Mouse (Mus musculus) granulocyte monocyte progenitor cell, adult 5-6 weeks (primary cell): Measurements from ENCODE around the gene Nmnat3. TPM values are rescaled to one million over a fixed set of nuclear protein-coding genes. Genes with fewer than 3 reads are reported as not detected.

Experiments used
- ATAC-seq: replicated peaks from 2 replicates; pipeline ENCODE4 v1.8.0; 2016; ENCODE audit warnings: mild to moderate bottlenecking, moderate TSS enrichment, inconsistent platforms; ENCODE audit not compliant: poor library complexity, severe bottlenecking
- total RNA-seq, 2 experiments: library from RNA; stranded (forward) in 1 of 2; stranded (reverse) in 1 of 2; fragments of 200-712, 200-1000 nt in 1 of 2; fragments of >200 nt in 1 of 2; fragmentation: Nextera tagmentation in 1 of 2; gene quantifications; 2 replicates each; pipeline ENCODE4 v1.2.3; 2014 to 2017

Nmnat3 gene
- total RNA-seq, 2 experiments from 2014 or later = 18.2 to 25.1 TPM

- ATAC-seq = no peak
These were observed 19.8 kb downstream of the Nmnat3 start for GRCm38 (mm10) chr9:98307011-98307410.

GRCm38 (mm10) chr9:98311316-98311965 lies 24.2 kb downstream of the Nmnat3 start:
- ATAC-seq = no peak

DNA sequence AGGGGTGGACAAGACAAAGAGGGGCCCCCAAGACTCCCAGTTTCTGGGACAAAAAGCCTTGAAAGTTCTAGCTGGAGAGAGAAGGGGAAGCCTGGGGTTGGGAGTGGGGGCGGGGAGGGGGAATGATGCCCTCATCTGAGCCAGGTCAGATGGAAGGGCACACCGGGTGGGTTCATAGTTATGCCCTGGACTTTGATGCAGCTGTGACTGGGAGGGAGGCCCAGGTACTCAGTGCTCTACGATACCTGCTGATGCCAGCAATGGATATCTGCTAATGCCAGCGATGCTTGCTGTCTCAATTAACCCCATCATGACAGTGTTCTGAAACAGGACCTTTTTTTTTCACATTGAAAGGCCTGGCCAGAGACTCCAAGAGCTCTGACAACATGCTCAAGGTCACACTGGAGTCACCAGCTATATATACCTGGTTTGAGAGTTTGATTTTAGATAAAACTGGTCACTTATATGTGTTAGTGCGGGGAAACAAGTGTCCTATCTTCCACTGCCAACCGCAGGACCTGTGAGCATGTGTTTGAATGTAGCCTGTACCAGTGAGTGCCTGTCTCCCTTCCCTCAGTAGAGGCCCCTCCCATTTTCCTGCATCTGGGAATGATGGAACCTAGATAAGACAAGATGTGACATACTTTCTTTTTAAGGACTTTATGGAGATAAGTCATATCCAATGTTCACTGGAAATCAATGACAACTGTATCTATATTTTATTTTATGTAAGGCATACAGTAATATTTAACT lies 25.6 kb downstream of the Nmnat3 start:
- ATAC-seq = no peak

DNA sequence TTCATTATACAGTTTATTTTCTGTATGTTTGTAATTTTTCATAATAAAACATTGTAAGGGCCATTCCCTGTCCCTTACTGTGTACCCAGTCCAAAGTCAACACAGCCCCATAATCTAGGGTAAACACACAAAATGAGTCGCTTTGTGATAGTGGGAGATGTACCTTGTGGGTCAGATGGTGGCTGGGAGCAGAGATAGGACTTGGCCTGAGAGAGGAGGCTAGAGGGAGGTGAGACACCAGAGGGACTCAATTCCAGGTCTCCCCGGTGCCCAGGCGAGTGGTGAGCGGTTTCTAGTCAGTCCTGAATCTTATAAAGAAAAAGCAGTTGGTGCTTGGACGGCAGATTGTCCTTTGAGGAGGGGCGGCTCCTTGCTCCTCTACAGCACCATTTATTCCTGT lies 26.4 kb downstream of the Nmnat3 start:
- no peak for ATAC-seq

DNA sequence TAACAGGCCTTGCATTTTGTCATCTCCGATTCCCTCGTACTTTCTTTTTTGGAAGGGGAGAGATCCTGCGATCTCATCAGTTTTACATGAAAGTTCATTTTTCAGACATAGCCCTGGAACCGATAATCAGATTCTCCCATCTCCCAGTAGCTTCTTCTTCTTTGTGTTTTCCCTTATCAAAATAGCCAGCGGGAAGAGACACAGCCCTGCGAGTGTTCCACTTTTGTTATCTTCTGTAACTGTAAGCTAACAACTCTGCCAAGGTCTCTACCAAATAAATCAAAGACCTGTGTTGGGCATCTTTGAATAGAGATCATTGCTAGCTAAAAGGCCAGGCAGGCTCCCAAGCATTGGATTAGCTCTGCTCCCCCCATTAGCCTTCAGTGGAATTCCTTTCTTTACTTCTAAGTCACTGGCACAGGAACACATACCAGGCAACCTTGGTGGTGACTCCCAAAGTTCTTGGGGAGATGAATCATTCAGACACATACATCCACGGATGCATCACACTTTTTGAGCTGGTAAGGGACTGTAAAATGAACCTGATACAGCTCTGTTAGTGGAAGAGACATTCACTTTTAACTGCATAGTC lies 26.9 kb downstream of the Nmnat3 start:
- no peak for ATAC-seq

DNA sequence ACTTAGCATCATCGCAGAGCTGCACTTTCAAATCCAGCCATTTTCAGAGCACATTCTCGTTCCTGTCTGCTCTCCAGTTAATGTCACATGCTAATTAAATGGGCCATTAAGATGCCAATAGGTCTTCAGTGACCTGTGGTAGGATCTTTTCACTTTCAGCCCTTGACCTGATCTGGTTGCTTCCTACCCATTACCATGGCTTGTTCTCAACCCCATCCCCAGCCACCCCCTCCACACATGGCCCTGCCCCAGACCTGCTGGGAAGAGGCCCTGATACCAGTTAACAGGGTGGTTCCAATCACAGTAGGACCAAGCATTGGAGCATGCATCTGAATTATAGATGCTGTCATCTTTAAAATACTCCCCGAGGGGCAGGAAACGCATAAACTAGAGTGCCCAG lies 30.7 kb downstream of the Nmnat3 start:
- no peak for ATAC-seq

GRCm38 (mm10) chr9:98318875-98319274 lies 31.6 kb downstream of the Nmnat3 start:
- no peak for ATAC-seq

GRCm38 (mm10) chr9:98320785-98321184 lies 33.5 kb downstream of the Nmnat3 start:
- no peak for ATAC-seq

GRCm38 (mm10) chr9:98326088-98326487 lies 38.9 kb downstream of the Nmnat3 start:
- ATAC-seq = no peak

- ATAC-seq = no peak
These were observed 41.4 kb downstream of the Nmnat3 start for GRCm38 (mm10) chr9:98328415-98329176.

DNA sequence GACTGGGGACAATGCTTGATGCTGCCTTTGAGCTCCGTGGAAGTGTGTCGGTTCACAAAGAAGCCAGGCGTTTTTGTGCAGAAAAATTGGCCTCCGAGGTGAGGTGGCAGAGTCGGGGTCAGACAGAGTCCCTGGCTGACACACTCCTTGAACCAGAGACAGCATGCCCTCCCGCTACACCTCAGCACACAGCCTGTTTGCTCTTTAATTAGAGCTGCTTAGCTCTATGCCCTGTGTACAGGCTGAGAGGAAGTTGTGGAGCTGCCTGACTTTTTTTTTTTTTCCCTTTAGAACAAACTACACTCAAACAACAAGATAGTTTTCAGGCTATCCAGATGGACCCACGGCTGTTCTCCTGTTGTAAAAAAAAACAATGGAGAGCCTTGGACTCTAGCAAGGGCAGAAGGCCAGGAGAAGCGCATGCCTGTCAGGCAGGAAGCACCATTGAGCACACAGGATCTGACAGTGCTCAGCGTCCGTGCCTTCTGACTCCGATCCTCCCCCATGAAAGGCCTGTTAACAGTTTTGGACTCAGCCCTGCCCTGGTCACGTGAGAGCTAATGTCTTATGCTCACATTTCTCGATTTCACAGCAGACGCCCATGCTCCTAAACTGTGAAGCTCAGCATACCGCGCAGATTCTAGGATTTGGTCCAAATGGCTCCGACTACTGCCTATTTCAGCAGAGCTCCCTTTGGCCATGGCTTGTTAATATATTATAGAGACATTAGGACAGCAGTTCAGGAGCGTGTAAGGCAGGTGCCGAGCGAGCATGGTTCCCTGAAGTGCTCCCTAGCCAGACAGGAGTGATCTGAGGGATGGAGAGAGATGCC lies 42.3 kb downstream of the Nmnat3 start:
- ATAC-seq = no peak

DNA sequence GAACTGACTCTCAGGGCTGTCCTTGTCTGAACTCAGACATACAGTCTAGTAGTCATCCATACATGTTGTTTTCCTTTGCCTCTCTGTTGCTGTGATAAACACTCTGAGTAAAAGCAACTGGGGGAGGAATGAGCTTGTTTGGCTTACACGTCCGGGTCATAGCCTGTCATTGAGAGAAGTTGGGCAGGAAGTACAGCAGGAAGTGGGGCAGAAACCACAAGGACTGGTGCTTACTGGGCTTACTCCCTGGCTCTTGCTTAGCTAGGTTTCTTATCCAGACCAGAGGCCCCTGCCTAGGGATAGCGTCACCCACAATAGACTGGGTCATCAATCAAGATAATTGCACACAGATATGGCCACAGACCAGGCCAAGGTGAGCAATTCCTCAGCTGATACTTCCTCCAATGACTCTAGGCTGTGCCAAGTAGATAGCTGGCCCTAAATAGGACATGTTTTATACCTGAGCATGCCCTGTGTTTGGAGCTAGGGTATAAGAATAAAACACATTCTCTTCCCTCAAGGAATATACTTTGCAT lies 46.1 kb downstream of the Nmnat3 start:
- ATAC-seq = peak; percentile 91

DNA sequence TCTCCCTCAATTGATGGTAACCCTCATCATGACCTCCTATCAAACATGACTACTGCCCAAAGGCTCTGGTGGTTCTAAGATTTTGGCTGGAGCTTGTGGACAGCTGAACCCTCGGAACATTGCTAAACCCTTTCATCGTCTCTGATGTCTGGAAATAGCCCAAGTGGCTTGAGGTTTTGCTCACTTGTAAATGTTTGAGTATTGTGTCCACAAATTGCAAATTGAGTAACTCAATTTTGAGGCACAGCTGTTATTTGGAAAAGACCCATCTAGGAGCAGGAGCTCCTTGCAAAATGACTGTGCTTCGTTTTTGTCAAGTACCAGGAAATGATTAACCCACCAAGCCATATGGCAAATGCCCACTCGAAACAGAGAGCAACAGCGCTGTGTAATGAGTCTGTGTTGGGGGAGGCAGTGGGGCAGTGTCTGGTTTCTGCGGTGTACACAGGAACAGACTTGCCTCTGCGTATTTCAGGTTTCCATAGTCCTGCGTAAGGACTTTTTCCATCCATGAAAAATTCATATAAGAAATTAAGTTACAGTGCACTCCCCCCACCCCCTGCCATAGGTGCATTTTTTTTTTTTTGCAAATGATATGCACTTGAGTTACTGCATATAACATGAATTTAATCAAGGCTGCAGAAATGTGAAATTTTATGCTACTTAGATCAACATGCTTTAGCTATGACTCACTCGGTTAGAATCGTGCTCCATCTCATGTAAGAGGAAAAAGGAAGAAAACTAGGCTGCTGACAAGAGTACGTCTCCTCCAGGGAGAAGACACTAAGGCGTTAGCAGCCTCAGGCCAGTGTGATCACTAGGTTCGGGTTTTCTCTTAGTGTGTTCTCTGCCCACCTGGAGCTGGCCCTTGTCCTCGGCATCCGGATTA lies 50.9 kb downstream of the Nmnat3 start:
- peak; percentile 45 for ATAC-seq

DNA sequence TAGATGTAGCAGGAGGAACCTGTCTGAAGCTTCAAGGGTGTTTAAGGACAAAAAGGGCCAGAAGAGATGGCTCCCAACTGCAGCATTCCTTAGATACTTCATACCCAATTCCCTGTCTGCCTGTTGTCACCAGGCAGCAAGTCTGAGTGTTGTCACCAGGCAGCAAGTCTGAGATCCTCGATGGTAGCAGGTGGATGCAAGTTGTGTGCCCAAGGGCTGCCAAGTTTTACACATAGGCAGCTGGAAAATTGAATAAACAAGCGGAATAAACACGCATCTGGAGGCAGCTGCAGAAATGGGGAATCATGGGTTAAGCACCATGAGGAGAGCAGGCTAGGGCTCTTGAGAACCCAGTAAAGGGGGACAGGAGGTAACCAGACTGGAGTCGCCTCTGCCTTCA lies 52.7 kb downstream of the Nmnat3 start:
- ATAC-seq = no peak

- ATAC-seq = no peak
These were observed 53.2 kb downstream of the Nmnat3 start for GRCm38 (mm10) chr9:98340427-98340826.

GRCm38 (mm10) chr9:98345840-98346239 lies 58.6 kb downstream of the Nmnat3 start:
- ATAC-seq = no peak

- ATAC-seq = no peak
These were observed 59.0 kb downstream of the Nmnat3 start for GRCm38 (mm10) chr9:98346240-98346639.

GRCm38 (mm10) chr9:98347021-98347420 lies 59.8 kb downstream of the Nmnat3 start:
- ATAC-seq = no peak
